Mouse (Mus musculus) ovary, postnatal 10 days (tissue): ENCODE results near the gene Cldn10.
"Not testable (repeated sequence)": the region's sequence is repeated elsewhere in the genome, so short reads cannot be mapped to it uniquely, and the experiment has no call there.

Source experiments
- DNase-seq: peaks from one replicate; pipeline ENCODE4 v3.0.0; 2022; ENCODE audit warnings: low spot score

Gene Cldn10

GRCm38 (mm10) chr14:118782241-118782640, 5.5 kb upstream of the Cldn10 start:
- no peak for DNase-seq

DNA sequence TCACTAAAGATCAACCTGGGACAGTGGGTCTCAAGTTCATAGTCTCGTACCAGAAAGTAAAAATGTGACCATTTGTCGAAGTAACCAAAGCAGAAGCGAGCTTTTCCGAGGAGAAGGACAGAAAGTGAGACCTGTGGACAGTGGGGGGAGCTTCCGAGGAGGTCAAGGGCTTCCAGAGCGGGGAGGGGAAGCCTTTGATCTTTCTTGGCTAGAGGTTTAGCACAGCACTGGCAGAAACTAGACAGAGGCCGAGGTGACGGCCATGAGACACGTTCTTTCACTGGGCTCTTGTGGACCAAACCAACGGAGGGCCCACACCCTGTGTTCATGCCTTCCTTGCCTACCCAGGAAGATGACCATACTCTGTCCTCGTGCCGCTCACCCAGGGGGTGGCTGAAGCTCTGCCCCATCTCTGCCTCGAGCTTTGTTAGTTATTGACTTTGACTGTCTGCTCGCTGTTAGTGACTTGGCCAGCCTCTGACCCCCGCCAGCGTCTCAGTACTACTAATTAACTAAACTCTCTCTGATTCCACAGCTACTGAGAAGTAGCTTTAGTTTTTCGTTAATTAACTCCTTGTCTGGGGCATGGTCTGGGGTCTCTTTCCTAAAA, 4.3 kb upstream of the Cldn10 start:
- DNase-seq, result no peak

DNA sequence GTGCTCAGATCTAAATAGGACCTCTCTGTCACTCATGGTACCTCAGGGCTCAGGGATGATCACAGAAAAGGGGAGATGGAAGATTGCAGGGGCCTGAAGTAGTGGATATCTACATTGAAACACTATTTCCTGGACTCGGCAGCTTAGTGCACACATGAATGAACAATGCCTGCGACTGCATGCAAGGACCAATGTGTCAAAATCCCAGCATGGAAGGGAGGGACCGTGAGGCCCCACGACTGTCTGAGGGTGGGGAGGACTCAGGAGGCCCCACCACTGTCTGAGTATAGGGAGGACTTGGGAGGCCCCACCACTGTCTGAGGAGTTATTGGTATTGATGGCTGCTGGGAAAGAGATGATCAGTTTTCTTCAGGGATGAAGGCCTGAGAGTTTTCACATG, 2.5 kb downstream of the Cldn10 start:
- no peak for DNase-seq

DNA sequence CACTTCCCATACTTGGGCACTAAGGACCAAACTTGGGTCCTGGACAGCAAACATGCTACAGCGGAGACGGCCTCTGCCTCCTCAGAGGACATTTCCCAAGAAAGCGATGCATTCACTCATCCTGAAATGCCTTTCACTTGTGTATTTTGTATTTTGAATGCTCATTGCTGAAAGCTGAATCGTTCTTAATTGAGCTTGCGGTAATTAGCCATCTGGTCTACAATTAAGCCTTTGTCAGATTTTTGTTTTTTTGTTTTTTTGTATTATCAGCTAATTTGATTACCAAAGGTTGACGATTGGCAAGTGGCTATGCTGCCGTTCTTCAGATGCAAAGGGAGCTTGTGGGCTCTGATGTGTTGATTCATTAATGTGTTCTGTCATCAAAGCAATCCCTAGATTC, 5.2 kb downstream of the Cldn10 start:
- no peak for DNase-seq

DNA sequence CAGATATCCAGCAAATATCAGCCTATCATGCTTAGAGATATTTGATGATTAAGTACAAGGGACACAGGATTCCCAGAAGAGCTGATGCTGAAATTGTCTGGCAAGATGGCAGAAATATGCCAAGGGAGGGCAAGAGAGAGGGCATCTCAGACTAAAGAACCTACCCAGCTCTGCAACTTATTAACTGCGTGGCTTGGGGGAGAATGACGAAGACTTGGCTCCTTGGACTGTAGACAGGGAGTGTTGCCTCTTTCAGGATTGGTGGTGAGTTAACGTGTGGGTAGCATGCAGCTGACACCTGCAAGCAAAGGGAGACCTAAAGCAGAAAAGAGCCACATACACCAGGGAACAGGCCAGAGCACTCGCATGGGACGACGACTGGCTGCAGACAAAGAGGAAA, 5.7 kb downstream of the Cldn10 start:
- DNase-seq, result no peak

GRCm38 (mm10) chr14:118794196-118794595, 6.5 kb downstream of the Cldn10 start:
- no peak for DNase-seq

DNA sequence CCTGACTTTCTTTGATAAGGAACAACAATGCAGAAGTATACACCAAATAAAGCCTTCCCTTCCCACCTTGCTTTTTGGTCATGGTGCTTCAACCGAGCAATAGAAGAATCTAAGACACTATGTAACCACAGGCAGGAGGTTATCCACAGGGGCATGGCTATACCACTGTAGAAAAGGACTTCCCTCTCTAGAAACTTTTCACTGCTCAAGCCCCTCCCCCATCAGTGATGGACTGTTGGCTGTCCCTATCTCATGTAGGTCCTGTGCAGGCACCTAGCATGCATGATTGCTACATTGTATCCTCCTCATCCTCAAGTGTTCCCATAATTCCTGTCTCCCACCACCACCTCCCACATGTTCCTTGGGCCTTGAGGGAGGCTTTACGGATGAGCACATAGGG, 7.2 kb downstream of the Cldn10 start:
- no peak for DNase-seq

- DNase-seq, result no peak
Measured at GRCm38 (mm10) chr14:118795915-118796693, 8.4 kb downstream of the Cldn10 start.

DNA sequence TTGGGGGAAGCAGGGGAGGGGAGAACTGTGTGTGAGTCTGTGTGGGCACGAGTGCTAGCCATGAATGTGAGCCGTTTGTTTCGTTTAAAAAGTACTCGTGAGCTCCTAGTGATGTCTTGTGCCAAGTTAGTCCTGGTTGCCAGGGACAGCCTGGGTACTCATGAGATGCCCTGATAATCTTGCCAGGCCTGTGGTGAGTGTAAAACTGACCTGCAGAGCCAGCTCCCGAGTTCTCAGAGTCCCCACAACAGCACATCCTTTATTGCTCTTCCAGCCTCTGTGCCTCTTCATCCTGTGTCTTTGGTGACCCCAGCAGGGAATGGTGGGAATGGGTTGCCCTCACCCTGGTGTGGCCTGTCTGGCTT, 9.0 kb downstream of the Cldn10 start:
- DNase-seq, result no peak

DNA sequence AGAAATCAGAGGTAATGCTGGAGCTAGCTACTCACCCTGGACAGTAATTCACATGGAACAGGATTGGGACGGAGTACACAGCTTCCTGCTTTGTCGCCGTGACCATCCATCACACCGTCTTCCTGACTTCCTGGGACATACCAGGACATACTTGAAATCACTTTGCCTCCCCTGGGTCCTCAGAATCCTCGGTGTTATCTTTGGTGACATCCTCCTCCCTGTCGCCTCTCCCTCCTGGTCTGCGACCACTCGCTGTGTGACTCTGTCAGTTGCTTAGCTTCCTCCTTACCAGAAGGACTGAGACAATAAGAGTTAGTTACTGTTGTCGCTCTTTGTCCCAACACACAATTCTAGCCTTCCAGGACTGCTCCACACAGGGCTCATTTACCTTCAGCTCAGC, 9.6 kb downstream of the Cldn10 start:
- no peak for DNase-seq

DNA sequence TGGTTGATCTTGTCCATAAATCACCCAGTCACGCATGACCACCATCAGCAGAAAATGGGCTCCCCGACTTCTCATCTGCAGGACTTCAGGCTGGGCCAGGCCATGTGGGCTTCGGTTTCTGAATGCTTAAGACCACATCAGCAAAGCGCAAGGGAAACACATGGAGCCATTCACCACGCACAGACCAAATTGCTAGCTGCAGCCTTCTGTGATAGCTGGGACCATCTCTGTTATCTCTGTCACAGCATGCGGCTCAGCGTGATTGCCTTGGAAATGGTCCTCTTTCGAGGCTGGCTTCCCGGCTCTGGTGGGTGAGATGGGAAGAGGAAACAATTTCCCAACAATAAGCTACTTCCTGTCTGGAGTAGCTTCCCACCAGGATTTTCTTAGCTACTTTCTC, 12.2 kb downstream of the Cldn10 start:
- DNase-seq, result no peak

DNA sequence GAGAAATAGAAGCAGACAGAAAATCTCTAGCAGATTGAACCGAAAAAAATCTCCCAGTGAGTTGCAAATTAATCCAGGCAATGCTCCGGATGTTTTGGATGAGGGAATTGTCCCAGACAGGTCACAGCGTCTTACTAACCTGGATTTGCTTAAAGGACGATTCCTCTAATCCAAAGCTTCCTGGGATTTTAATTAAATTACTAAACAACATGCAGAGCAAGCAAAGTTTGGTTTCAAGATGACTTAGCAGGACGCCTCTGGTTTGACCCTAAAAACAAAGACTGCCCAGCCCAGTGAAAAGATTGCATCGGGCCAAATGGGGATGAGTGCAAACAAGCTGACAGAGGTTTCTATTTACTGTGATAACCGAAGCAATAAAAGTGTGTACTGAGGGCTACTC, 16.2 kb downstream of the Cldn10 start:
- no peak for DNase-seq

- no peak for DNase-seq
Measured at GRCm38 (mm10) chr14:118804351-118804750, 16.6 kb downstream of the Cldn10 start.

DNA sequence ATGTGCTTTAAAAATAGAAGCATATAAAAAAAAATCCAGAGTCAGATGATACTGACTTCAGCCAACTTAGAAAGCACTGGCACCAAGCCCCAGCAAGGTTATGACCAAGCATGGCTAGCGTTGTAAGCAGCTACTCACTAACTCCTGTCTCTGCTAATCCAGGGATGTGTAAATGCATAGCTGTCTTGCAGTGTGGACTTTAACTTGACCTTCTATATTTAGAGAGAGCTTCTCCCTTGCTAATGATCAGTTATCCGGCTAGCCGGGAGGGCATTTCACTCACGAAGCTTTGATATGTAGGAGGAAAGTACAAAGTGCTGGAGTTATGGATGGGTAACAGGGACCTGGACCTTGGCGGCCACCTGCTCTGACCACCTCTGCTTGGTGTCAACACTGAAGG, 19.9 kb downstream of the Cldn10 start:
- DNase-seq, result no peak

DNA sequence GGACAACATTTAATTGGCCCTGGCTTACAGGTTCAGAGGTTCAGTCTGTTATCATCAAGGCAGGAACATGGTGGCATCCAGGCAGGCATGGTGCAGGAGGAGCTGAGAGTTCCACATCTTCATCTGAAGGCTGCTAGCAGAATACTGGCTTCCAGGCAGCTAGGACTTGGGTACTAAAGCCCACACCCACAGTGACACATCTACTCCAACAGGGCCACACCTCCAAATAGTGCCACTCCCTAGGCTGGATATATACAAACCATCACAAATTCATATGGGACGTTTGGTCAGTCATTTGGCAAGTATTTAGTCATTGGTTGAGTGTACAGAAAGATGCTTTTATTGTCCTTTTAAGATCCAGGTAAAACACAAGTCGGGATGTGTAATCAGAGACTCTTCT, 20.5 kb downstream of the Cldn10 start:
- DNase-seq, result not testable (repeated sequence)

DNA sequence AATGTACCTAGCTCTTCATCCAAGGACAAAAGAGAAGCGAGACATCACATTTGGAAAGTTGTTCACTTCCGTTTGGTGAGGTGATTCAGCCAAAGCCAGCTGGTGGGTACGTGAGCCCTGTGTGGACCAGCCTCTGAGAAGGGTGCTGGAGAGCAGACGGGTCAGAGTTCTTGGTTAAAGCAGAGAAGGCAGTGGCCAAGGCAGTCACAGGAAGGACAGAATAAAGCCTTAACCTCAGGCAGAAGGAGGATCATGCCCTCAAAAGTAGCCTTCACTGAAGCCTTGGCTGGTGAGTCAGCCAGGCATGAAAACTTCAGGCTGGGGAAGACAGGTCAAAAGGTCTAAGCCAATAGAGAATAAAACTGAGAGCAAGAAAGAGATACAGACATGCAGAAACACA, 22.0 kb downstream of the Cldn10 start:
- DNase-seq, result no peak

DNA sequence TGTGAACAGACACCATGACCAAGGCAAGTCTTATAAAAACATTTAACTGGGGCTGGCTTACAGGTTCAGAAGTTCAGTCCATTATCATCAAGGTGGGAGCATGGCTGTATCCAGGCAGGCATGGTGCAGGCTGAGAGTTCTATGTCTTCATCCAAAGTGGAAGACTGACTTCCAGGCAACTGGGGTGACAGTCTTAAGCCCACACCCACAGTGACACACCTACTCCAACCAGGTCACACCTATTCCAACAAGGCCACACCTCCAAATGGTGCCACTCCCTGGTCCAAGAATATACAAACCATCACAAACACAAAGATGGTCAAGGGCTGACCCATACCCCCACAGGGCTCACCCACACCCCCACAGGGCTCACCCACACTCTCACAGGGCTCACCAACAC, 23.5 kb downstream of the Cldn10 start:
- not testable (repeated sequence) for DNase-seq

DNA sequence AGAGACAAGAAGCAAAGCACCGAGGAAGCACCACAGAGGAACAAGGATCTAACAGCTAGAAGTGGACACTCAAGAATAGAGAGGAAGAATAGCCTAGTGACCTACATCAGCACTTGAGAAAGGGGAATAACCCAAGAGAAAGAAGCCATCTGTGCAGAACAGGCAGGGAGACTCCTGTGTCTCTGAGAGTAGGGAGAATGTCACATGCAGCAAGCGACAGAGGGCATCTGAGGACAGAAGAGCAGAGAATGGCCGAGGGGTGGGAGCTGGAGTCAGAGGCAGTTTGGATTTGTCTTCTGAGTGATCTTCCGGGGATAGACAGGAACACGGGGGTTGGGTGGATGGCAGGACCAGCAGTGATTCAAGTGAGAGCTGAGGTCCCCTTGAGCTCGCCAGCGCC, 25.4 kb downstream of the Cldn10 start:
- no peak for DNase-seq

DNA sequence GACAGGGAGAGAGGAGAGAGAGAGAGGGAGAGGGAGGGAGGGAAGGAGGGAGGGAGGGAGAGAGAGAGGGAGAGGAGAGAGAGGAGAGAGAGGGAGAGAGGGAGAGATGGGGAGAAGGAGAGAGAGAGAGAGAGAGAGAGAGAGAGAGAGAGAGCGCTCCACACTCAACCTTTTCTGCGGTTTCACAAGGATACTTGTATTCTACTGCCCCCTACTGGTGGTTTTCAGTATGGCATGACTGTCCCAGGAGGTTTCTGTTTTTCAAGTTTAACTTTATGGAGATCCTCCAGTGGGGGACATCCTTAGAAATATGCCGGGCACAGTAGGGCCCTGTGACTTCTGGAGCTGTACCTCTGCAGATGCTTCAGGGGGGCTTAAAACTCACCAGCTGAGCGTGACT, 28.8 kb downstream of the Cldn10 start:
- DNase-seq, result no peak

DNA sequence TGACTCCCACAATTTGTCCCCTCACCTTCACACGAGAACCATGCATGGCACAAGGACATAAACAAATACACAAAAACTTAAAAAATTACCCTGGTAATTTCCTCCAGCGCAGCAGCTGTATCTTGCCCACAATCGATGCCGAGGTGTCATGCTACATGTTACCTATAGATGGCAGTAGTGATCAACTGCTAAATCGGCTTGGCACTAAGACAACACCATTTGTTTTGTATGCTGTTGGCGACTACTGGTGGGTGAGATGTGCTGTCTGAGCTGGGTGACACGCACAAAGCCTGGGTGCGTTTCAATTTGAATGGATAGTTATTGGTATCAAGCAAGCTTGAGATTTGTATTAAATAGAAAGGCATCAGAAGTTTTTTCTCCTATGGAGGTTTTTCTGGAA, 32.4 kb downstream of the Cldn10 start:
- DNase-seq, result no peak

GRCm38 (mm10) chr14:118822816-118823215, 35.1 kb downstream of the Cldn10 start:
- DNase-seq, result no peak

DNA sequence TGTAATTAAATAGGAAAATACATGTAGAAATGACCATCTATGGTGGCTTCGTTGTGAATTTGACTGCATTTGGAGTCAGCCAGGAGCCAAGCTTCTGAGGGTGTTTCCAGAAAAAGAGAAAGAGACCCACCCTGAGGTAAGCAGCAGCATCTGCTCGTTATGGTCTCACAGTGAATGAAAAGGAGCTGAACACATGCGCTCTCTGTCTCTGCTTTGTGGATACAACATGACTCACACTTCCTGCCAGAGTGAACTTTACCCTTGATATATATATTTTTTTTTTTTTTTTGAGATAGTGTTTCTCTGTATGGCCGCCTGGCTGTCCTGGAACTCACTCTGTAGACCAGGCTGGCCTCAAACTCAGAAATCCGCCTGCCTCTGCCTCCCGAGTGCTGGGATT, 35.6 kb downstream of the Cldn10 start:
- no peak for DNase-seq

DNA sequence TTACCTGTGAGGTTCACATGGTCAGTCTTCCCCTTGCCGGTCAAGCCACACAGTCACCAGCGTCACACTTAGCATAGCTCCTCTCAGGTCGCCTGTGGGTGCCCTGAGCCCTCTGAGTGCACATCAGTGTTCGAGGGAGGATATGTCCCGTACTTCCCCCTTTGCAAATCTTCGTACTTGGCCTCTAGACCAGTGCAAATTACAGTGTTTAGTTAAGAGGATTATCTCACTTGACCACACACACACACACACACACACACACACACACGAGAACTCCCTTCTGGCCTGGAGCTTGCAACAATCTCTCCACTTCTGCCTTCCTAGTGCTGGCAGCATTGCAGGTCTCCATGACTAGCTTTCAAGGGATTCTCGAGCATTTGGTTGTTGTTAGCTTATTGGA, 38.6 kb downstream of the Cldn10 start:
- no peak for DNase-seq

- no peak for DNase-seq
Measured at GRCm38 (mm10) chr14:118827283-118827904, 39.7 kb downstream of the Cldn10 start.
